Mouse (Mus musculus): Measurements from ENCODE around the gene Gm4792.

DNA sequence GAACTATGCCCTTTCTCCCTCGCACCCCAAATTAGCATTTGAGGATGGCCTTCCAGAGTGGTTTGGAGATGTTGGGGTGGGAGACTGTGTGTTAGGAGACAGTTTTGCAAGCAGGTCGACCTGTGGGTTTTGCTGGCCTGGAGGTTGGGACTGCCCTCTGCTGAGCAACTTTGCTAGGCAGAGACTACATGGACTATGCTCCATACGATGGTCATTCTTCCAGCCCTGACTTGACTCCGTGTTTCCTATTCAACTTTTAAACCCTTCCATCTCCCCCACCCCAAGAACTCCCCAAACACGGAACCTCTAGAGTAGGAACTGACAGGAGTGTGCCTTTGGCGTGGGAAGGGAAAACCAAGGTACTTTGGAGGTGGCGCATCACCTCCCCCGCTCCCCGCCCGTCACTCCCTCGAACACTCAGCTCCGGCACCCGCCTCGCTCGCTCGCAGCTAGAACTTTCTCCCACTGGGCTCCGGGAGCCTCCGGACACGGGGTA lies 13.1 kb upstream of the Gm4792 start, which contains the start of gene Tmcc3:
- TF ChIP-seq POLR2A (IDR thresholded peaks at IDR 0.05; ENCODE audit: control insufficient read depth, extremely low read depth, insufficient read depth, low read length, poor library complexity) (no peak), CTCF (IDR thresholded peaks at IDR 0.05; ENCODE audit: borderline replicate concordance, control insufficient read depth, extremely low read depth, insufficient read depth, low read length, poor library complexity) (no peak)
